Mouse (Mus musculus): ENCODE data around the gene D3Ertd254e. TPM values are rescaled to one million over a fixed set of nuclear protein-coding genes. Genes with fewer than 3 reads are reported as not detected.
"Not testable (repeated sequence)": the region's sequence is repeated elsewhere in the genome, so short reads cannot be mapped to it uniquely, and the experiment has no call there.

The D3Ertd254e gene
- 3.8 and 4.9 TPM in 2 replicates for polyA plus RNA-seq (2015; fragmentation: Nextera tagmentation; extraction: Ambion mirVana)

- DNase-seq (ENCODE audit: low spot score) (peak; percentile 98), ATAC-seq (peak; percentile 99)
- Histone ChIP-seq H3K4me1 (ENCODE audit: insufficient read depth, low read depth, low read length) (peaks cover 10% of the 10 kb centered on the region; the same call in 1 of the 2 replicates), H3K4me3 (ENCODE audit: low read depth, low read length) (peak within 1 kb of the TSS; percentile 91), H3K9me3 (ENCODE audit: low read length) (no peaks in the 10 kb centered on the region), H3K9ac (replicated peaks; ENCODE audit: low read depth) (peak within 1 kb of the TSS; percentile 67), H3K4me2 (replicated peaks; ENCODE audit: low read depth, low read length) (peak within 1 kb of the TSS; percentile 87), H3K36me3 (ENCODE audit: insufficient read depth, low read length) (no peaks in the 10 kb centered on the region), H3K27me3 (replicated peaks; ENCODE audit: insufficient read depth, low read length) (no peaks in the 10 kb centered on the region), H3K27ac (ENCODE audit: low read length) (peak within 1 kb of the TSS; percentile 73)
- TF ChIP-seq CTCF (IDR thresholded peaks at IDR 0.05), result peak; percentile 47
- TF ChIP-seq EP300 (IDR thresholded peaks at IDR 0.05), result no peak
- WGBS, result under 1% methylated on average over 50 of the region's 54 CpGs
These were observed at the start of gene D3Ertd254e for GRCm38 (mm10) chr3:36150934-36151686. Gene D3Ertd254e (plus strand): TSS chr3:36151017.

DNA sequence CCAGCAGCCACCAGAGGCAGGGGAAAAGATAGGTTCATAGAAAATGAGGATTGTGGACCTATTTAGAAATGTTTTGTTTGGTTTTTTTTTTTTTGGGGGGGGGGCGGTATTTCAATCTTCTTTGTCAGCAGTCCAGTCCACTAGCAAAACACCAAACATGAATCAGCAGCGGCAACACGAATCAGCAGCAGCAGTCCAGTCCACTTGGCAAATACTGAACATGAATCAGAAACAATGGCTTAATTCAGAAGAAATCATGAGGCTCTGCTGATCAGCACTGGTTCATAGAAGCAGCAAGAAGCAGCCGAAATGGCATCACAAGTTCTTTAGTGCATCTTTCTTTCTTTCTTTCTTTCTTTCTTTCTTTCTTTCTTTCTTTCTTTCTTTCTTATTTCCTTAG lies 34.7 kb upstream of the D3Ertd254e start:
- DNase-seq (ENCODE audit: low spot score) (no peak), ATAC-seq (no peak)
- Histone ChIP-seq H3K4me3 (ENCODE audit: low read depth, low read length) (no peak overlapping the region), H3K27ac (ENCODE audit: low read length) (no peak overlapping the region), H3K9me3 (ENCODE audit: low read length) (no peaks in the 10 kb centered on the region), H3K27me3 (replicated peaks; ENCODE audit: insufficient read depth, low read length) (no peaks in the 10 kb centered on the region), H3K9ac (replicated peaks; ENCODE audit: low read depth) (no peak overlapping the region), H3K4me2 (replicated peaks; ENCODE audit: low read depth, low read length) (no peak overlapping the region), H3K4me1 (ENCODE audit: insufficient read depth, low read depth, low read length) (no peaks in the 10 kb centered on the region), H3K36me3 (ENCODE audit: insufficient read depth, low read length) (no peaks in the 10 kb centered on the region)
- 66% methylated on average over 4 of the region's 4 CpGs for WGBS
- TF ChIP-seq CTCF (IDR thresholded peaks at IDR 0.05) (no peak), EP300 (IDR thresholded peaks at IDR 0.05) (no peak)

GRCm38 (mm10) chr3:36119684-36120548 lies 30.9 kb upstream of the D3Ertd254e start:
- Histone ChIP-seq H3K4me1 (ENCODE audit: insufficient read depth, low read depth, low read length) (no peaks in the 10 kb centered on the region), H3K4me3 (ENCODE audit: low read depth, low read length) (no peak overlapping the region), H3K27ac (ENCODE audit: low read length) (no peak overlapping the region), H3K36me3 (ENCODE audit: insufficient read depth, low read length) (no peaks in the 10 kb centered on the region), H3K4me2 (replicated peaks; ENCODE audit: low read depth, low read length) (no peak overlapping the region), H3K9ac (replicated peaks; ENCODE audit: low read depth) (no peak overlapping the region), H3K9me3 (ENCODE audit: low read length) (no peaks in the 10 kb centered on the region), H3K27me3 (replicated peaks; ENCODE audit: insufficient read depth, low read length) (no peaks in the 10 kb centered on the region)
- DNase-seq (ENCODE audit: low spot score) (no peak), ATAC-seq (no peak)
- no peak for TF ChIP-seq EP300 (IDR thresholded peaks at IDR 0.05)
- TF ChIP-seq CTCF (IDR thresholded peaks at IDR 0.05), result no peak

- 86% methylated on average over 9 of the region's 9 CpGs for WGBS
- not testable (repeated sequence) for H3K4me1 ChIP-seq (ENCODE audit: insufficient read depth, low read depth, low read length); ATAC-seq; H3K4me3 ChIP-seq (ENCODE audit: low read depth, low read length); H3K27me3 ChIP-seq (replicated peaks; ENCODE audit: insufficient read depth, low read length); H3K27ac ChIP-seq (ENCODE audit: low read length); H3K9ac ChIP-seq (replicated peaks; ENCODE audit: low read depth); H3K9me3 ChIP-seq (ENCODE audit: low read length); DNase-seq (ENCODE audit: low spot score); H3K4me2 ChIP-seq (replicated peaks; ENCODE audit: low read depth, low read length); H3K36me3 ChIP-seq (ENCODE audit: insufficient read depth, low read length)
These were observed 24.6 kb upstream of the D3Ertd254e start for GRCm38 (mm10) chr3:36126176-36126575.

- no peak overlapping the region for H3K4me2 ChIP-seq (replicated peaks; ENCODE audit: low read depth, low read length)
- no peaks in the 10 kb centered on the region for H3K27me3 ChIP-seq (replicated peaks; ENCODE audit: insufficient read depth, low read length)
- no peaks in the 10 kb centered on the region for H3K36me3 ChIP-seq (ENCODE audit: insufficient read depth, low read length)
- H3K4me3 ChIP-seq (ENCODE audit: low read depth, low read length), result no peak overlapping the region
- H3K4me1 ChIP-seq (ENCODE audit: insufficient read depth, low read depth, low read length), result no peaks in the 10 kb centered on the region
- TF ChIP-seq CTCF (IDR thresholded peaks at IDR 0.05) (no peak), EP300 (IDR thresholded peaks at IDR 0.05) (no peak)
- H3K9me3 ChIP-seq (ENCODE audit: low read length), result no peaks in the 10 kb centered on the region
- no peak overlapping the region for H3K27ac ChIP-seq (ENCODE audit: low read length)
- H3K9ac ChIP-seq (replicated peaks; ENCODE audit: low read depth), result no peak overlapping the region
- DNase-seq (ENCODE audit: low spot score) (no peak), ATAC-seq (no peak)
These were observed 14.7 kb upstream of the D3Ertd254e start for GRCm38 (mm10) chr3:36136152-36136551.

- DNase-seq (ENCODE audit: low spot score), result peak; percentile 61
- H3K9me3 ChIP-seq (ENCODE audit: low read length), result no peaks in the 10 kb centered on the region
- H3K9ac ChIP-seq (replicated peaks; ENCODE audit: low read depth), result no peak overlapping the region
- no peak for ATAC-seq
- H3K4me2 ChIP-seq (replicated peaks; ENCODE audit: low read depth, low read length), result no peak overlapping the region
- TF ChIP-seq EP300 (IDR thresholded peaks at IDR 0.05) (no peak), CTCF (IDR thresholded peaks at IDR 0.05) (peak; percentile 58)
- no peak overlapping the region for H3K27ac ChIP-seq (ENCODE audit: low read length)
- no peaks in the 10 kb centered on the region for H3K27me3 ChIP-seq (replicated peaks; ENCODE audit: insufficient read depth, low read length)
- no peaks in the 10 kb centered on the region for H3K4me1 ChIP-seq (ENCODE audit: insufficient read depth, low read depth, low read length)
- 46% methylated on average over 2 of the region's 2 CpGs for WGBS
- H3K36me3 ChIP-seq (ENCODE audit: insufficient read depth, low read length), result no peaks in the 10 kb centered on the region
- H3K4me3 ChIP-seq (ENCODE audit: low read depth, low read length), result no peak overlapping the region
These were observed 13.3 kb upstream of the D3Ertd254e start for GRCm38 (mm10) chr3:36137560-36137959.

Measured in lung, postnatal 0 days (tissue).